Mouse (Mus musculus) retina, postnatal 1 day (tissue): ENCODE results near the gene Crat.
A peak's percentile ranks its signal among the peaks of the same experiment; 100 is the strongest.

ENCODE experiments used
- DNase-seq: peaks from one replicate; pipeline ENCODE4 v3.0.0-alpha.2; 2012

Crat gene

GRCm38 (mm10) chr2:30415157-30415935 lies at the start of gene Crat:
Crat (minus strand) TSS chr2:30415813.
- peak; percentile 91 for DNase-seq

- DNase-seq, result no peak
Measured at GRCm38 (mm10) chr2:30464411-30464810, 48.8 kb upstream of the Crat start.

GRCm38 (mm10) chr2:30463904-30464330 lies 48.3 kb upstream of the Crat start:
- peak; percentile 85 for DNase-seq

GRCm38 (mm10) chr2:30463341-30463761 lies 47.7 kb upstream of the Crat start:
- DNase-seq, result no peak

- no peak for DNase-seq
Measured at GRCm38 (mm10) chr2:30459241-30459640, 43.6 kb upstream of the Crat start.

GRCm38 (mm10) chr2:30458349-30458748 lies 42.7 kb upstream of the Crat start:
- DNase-seq, result no peak

- DNase-seq, result no peak
Measured at GRCm38 (mm10) chr2:30456104-30456980, 40.7 kb upstream of the Crat start.

- DNase-seq, result no peak
Measured at GRCm38 (mm10) chr2:30454587-30454986, 39.0 kb upstream of the Crat start.

GRCm38 (mm10) chr2:30453570-30453969 lies 38.0 kb upstream of the Crat start:
- no peak for DNase-seq

- DNase-seq, result no peak
Measured at GRCm38 (mm10) chr2:30451525-30451924, 35.9 kb upstream of the Crat start.

GRCm38 (mm10) chr2:30450530-30450929 lies 34.9 kb upstream of the Crat start:
- no peak for DNase-seq

GRCm38 (mm10) chr2:30448371-30448770 lies 32.8 kb upstream of the Crat start:
- DNase-seq, result no peak

- no peak for DNase-seq
Measured at GRCm38 (mm10) chr2:30446891-30447826, 31.5 kb upstream of the Crat start.

GRCm38 (mm10) chr2:30445312-30445711 lies 29.7 kb upstream of the Crat start:
- peak; percentile 50 for DNase-seq

GRCm38 (mm10) chr2:30444450-30444849 lies 28.8 kb upstream of the Crat start:
- no peak for DNase-seq

- no peak for DNase-seq
Measured at GRCm38 (mm10) chr2:30444006-30444405, 28.4 kb upstream of the Crat start.

- DNase-seq, result no peak
Measured at GRCm38 (mm10) chr2:30443281-30443680, 27.7 kb upstream of the Crat start.

GRCm38 (mm10) chr2:30442498-30442890 lies 26.9 kb upstream of the Crat start:
- DNase-seq, result no peak

- DNase-seq, result peak; percentile 91
Measured at GRCm38 (mm10) chr2:30441518-30442497, 26.2 kb upstream of the Crat start.

GRCm38 (mm10) chr2:30440701-30441517 lies 25.3 kb upstream of the Crat start:
- peak; percentile 86 for DNase-seq
